Mouse (Mus musculus) kidney, adult 2 months (tissue): ENCODE results near the gene Tfpi.

Experiments used
- CTCF ChIP-seq: fragments of 200-500 bp; conservative IDR thresholded peaks from 2 replicates; pipeline ENCODE4 v1.5.1; 2011; ENCODE audit warnings: low read depth, mild to moderate bottlenecking, control low read depth, low read length, moderate library complexity, mixed read lengths; ENCODE audit not compliant: insufficient read depth, insufficient read length
- POLR2A ChIP-seq: fragments of 200-500 bp; IDR thresholded peaks from one replicate; pipeline ENCODE4 v1.6.1; 2011; ENCODE audit warnings: low read depth, low read length, control low read depth

- TF ChIP-seq CTCF (no peak), POLR2A (no peak)
These were observed 34.6 kb downstream of the Tfpi start for GRCm38 (mm10) chr2:84441940-84442339.
